Mouse (Mus musculus) liver (tissue): ENCODE results near the gene Tob2.
A peak's percentile ranks its signal among the peaks of the same experiment; 100 is the strongest.

Experiments
- DNase-seq: peaks from one replicate; pipeline ENCODE4 v3.0.0-alpha.2; 2020; ENCODE audit warnings: mixed read lengths

Tob2 gene

DNA sequence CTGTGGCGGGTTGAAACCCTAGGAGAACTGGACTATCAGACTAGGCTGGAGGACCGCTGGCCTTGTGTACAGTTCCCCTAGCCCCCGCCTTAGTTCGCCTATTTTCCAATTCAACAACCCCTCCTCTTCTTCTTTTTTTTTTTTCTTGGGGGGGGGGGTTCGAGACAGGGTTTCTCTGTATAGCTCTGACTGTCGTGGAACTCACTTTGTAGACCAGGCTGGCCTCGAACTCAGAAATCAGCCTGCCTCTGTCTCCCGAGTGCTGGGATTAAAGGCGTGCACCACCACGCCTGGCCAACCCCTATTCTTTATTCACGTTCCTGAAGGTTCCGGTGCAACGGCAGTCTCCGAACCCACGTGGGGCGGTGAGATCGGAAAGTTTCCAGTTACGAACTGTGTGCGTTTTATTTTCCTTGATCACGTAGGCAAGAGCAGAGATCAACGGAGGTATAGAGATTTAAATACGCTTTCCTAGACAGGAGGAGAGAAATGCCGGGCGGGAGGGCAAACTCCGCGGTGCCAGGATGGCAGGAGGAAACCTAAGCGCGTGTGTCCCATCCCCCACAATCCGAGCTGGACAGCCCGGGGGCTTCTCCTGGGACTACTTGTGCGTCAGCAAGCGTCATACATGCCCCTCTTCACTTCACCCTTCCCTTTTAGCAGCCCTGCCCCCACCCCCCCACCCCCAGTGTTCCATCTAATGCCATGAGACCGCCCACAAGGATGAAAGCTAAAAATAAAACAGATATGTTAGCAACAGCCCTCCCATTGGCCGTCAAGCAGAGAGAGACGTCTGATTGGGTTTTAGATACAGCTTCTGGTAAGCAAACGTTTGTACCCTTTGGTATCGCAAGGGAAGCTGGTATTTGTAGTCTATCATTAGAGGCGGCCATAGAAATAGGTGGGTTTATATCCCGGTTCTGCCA lies 997 bp upstream of the Tob2 start:
- peak; percentile 86 for DNase-seq

- peak; percentile 93 for DNase-seq
Measured at GRCm38 (mm10) chr15:81858138-81858516, 469 bp downstream of the Tob2 start.

DNA sequence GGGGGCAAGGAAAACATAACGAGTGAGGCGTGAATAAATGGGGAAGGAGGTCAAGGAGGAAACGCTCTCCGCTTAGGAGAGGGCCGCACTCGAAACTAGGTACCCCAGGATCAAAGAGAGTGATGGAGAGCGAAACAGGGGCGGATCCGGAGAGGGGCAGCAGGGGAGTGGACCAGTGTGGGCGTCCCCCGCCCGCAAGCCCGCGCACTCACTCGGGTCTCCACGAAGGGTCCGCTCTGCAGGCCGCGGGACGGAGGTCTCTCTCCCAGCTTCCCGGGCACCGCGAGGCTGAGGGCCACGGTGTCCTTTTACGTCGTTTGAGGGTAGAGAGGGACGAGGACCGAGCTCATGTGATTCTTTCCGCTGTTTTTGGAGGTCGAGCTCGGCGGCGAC lies 876 bp downstream of the Tob2 start:
- peak; percentile 72 for DNase-seq

GRCm38 (mm10) chr15:81856938-81857723 lies 1.5 kb downstream of the Tob2 start:
- peak; percentile 33 for DNase-seq

GRCm38 (mm10) chr15:81856030-81856790 lies 2.4 kb downstream of the Tob2 start:
- peak; percentile 91 for DNase-seq

- no peak for DNase-seq
Measured at GRCm38 (mm10) chr15:81853081-81853480, 5.5 kb downstream of the Tob2 start.

- no peak for DNase-seq
Measured at GRCm38 (mm10) chr15:81852411-81853000, 6.1 kb downstream of the Tob2 start.

DNA sequence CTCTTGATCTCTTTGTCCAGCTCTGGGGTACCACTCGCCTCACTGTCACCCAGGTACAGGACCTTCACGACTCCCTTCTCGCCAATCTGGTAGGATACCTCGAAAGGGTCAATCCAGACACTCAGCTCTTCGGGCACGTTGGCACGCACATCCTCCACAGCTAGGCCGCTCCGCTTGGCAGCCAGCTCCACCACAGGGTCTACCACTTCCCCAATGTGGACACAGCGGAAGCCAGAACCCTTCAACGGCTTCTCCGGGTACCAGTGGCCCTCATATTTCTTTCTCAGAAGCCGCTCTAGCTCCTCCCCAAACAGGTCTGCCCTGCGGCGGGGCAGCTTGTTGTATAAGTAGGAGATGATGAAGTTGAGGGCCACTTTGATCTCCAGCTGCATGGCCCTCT lies 7.2 kb downstream of the Tob2 start:
- DNase-seq, result no peak

- DNase-seq, result no peak
Measured at GRCm38 (mm10) chr15:81850718-81851117, 7.9 kb downstream of the Tob2 start.

DNA sequence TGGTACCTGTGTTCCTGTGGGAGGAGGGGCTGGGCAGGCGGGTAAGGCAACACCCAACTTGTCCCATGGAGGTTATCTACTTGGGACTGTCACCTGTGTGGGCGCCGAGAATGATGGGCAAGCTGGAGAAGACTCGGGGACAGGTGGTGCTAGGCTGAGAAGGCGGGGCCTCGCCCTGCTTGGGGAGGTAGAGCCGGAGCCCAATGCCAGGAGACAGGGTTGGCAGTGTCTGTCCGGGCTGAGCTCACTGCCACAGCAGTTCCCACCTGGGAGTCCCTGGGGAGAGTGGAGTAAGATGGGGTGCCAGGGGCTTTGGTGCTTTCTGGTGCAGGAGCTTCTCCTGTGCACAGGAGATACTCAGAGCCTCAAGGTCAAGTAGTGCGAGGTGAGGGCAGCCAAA lies 9.5 kb downstream of the Tob2 start:
- no peak for DNase-seq

GRCm38 (mm10) chr15:81848301-81848700 lies 10.3 kb downstream of the Tob2 start:
- peak; percentile 76 for DNase-seq

GRCm38 (mm10) chr15:81847861-81848260 lies 10.7 kb downstream of the Tob2 start:
- no peak for DNase-seq

DNA sequence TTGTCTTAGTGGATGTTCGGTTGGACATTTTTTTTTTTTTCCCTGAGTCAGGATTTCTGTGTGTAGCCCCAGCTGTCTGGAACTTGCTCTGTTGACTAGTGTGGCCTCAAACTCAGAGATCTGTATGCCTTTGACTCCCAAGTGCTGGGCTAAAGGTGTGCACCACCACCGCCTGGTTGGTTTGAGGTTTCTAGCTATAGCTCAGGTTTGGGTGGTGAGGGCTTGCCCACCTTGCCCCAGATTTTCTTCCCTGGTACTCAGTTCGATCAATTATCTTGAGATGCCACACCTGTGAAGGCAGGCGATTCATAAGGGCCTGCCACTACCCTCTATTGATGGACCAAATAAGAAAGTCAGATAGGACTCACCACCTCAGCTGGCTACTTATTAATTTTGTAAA lies 11.4 kb downstream of the Tob2 start:
- DNase-seq, result no peak

DNA sequence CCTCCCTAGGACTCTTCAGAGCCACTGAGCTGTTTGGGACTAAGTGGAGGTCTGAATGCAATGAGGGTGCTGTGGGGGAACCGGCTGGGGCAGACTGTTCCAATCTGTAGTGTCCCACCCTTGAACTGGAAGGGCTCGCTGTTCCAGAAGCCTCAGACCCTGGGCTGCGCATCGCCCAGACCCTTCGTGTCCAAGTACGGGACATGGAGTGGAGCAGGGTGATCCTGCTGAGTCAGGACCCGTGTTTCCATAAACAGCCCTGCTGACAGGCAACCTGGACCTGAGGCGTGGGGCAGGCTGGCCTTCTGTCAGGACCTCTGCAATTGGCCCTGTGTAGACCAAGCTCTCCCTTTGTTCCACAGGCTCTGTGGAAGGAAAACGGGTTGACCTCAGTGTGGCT lies 11.8 kb downstream of the Tob2 start:
- DNase-seq, result no peak

DNA sequence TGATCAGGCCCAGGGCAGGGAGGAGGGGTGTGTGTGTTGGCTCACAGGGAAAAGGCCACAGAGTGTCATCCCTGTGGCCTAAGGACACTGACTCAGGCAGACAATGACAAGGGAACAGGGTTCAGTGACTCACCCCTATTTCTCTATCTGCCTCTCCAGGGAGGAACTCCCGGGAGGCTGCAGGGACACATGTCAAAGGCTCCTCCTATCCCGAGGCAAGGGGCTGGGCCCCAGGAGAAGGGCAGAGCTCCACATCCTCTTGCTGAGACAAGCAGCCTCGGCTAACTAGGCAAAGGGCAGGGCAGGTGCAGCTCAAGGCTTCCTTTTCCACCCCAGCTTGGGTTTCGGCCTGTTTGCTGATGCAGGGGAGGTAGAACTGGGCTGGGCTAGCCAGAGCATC lies 12.9 kb downstream of the Tob2 start:
- no peak for DNase-seq

- no peak for DNase-seq
Measured at GRCm38 (mm10) chr15:81845033-81845625, 13.5 kb downstream of the Tob2 start.

GRCm38 (mm10) chr15:81842275-81842674 lies 16.3 kb downstream of the Tob2 start:
- DNase-seq, result no peak

GRCm38 (mm10) chr15:81840306-81840705 lies 18.3 kb downstream of the Tob2 start:
- no peak for DNase-seq

GRCm38 (mm10) chr15:81839634-81840033 lies 19.0 kb downstream of the Tob2 start:
- DNase-seq, result peak; percentile 31

DNA sequence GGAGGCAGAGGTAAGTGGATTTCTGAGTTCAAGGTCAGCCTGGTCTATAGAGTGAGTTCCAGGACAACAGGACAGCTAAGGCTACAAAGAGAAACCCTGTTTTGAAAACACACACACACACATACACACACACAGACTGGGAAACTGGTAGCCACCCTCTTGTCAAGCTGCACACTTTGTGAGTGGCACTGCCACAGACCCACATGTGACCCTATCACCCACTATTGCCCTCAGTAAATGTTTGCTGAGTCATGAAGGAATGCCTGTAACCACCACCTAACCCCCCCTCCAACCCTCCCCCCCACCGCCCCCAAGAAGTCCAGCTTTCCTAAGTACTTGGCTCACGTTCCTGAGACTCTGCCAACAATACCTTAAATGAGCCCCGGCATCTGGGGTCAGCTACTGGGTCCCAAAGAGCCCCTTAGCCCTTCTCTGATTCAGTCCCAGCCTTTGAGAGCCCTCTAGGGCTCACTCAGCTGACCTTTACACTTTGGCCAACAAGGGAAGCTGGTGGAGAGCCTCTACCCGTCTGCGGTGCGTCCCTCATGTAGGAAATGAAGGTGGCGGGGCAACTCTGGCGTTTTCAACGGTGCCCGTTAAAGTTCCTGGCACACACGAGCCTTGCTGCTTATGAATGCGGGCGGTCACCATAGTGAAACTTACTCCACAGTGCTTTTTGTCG lies 19.9 kb downstream of the Tob2 start:
- DNase-seq, result no peak
